15 mouse cellular contexts compared by ENCODE assay signal in genomic region chr4:137940061-137940460, GRCm38 (mm10). TPM values are rescaled to one million over a fixed set of nuclear protein-coding genes. Genes with fewer than 3 reads are reported as not detected.
DNase-seq lines count a peak whose midpoint lies in the region; ATAC-seq and TF ChIP-seq lines count a peak whose summit lies in the region.
"Had no signal": no experiment of that assay in that cellular context is flagged by ENCODE, and none has a peak within 500 bp of the region (broad histone marks: within the 10 kb centered on the region; RNA-seq: fewer than 3 reads in every experiment).

No protein-coding gene starts in this region.

- no peaks in the 10 kb centered on the region for H3K9me3 ChIP-seq in hindbrain, embryonic 12.5 days (replicated peaks)
- no peaks in the 10 kb centered on the region for H3K9me3 ChIP-seq in heart, embryonic 11.5 days (replicated peaks; ENCODE audit: control insufficient read depth, low read length)
- H3K9me3 ChIP-seq: embryonic facial prominence, embryonic 12.5 days; intestine, embryonic 15.5 days had no signal

- H3K4me3 ChIP-seq in layer of hippocampus, adult 2 months = no peak overlapping the region
- H3K4me3 ChIP-seq in hindbrain, embryonic 12.5 days = no peak overlapping the region
- H3K4me3 ChIP-seq in heart, embryonic 11.5 days (ENCODE audit: low read depth, low read length) = no peak overlapping the region
- H3K4me3 ChIP-seq: embryonic facial prominence, embryonic 12.5 days; intestine, embryonic 15.5 days had no signal

- DNase-seq in layer of hippocampus, adult 2 months (ENCODE audit: low spot score in 2 of 2) = no peak
- no peak for DNase-seq in layer of hippocampus, adult 9-10 months (ENCODE audit: low spot score)
- peak; percentile 93 for DNase-seq in brain, adult 2 months (ENCODE audit: low read depth, low spot score)
- DNase-seq in cerebellum, adult 11-12 months = peak; percentile 88
- DNase-seq in heart, adult 18-20 months = no peak
- DNase-seq in urinary bladder, adult 2 months (ENCODE audit: low spot score) = no peak
- DNase-seq: forebrain, postnatal 0 days; gastrocnemius, postnatal 14 days; kidney, postnatal 25 days; lung, postnatal 10 days had no signal

- 61% methylated on average over 10 of the region's 10 CpGs for WGBS in hindbrain, embryonic 12.5 days
- 92% methylated on average over 10 of the region's 10 CpGs for WGBS in heart, embryonic 11.5 days (ENCODE audit: insufficient replicate concordance)

- peaks cover 28% of the 10 kb centered on the region for H3K4me1 ChIP-seq in hindbrain, embryonic 12.5 days
- peaks cover 5% of the 10 kb centered on the region for H3K4me1 ChIP-seq in heart, embryonic 11.5 days (ENCODE audit: control insufficient read depth, insufficient read depth, low read length)
- H3K4me1 ChIP-seq: embryonic facial prominence, embryonic 12.5 days; intestine, embryonic 15.5 days had no signal

- H3K4me2 ChIP-seq in hindbrain, embryonic 12.5 days (replicated peaks) = no peak overlapping the region
- H3K4me2 ChIP-seq in heart, embryonic 11.5 days = no peak overlapping the region
- H3K4me2 ChIP-seq: embryonic facial prominence, embryonic 12.5 days; intestine, embryonic 15.5 days; liver, embryonic 11.5 days had no signal

- H3K27ac ChIP-seq in layer of hippocampus, adult 2 months = peak overlapping the region; percentile 53
- no peak overlapping the region for H3K27ac ChIP-seq in hindbrain, embryonic 12.5 days
- no peak overlapping the region for H3K27ac ChIP-seq in heart, embryonic 11.5 days (ENCODE audit: low read depth, low read length)
- H3K27ac ChIP-seq: embryonic facial prominence, embryonic 12.5 days; intestine, embryonic 15.5 days had no signal

- peaks cover 44% of the 10 kb centered on the region for H3K36me3 ChIP-seq in hindbrain, embryonic 12.5 days
- H3K36me3 ChIP-seq in heart, embryonic 11.5 days (ENCODE audit: control insufficient read depth, insufficient read depth, low read length) = peaks cover 31% of the 10 kb centered on the region

- H3K9ac ChIP-seq in hindbrain, embryonic 12.5 days = no peak overlapping the region
- no peak overlapping the region for H3K9ac ChIP-seq in heart, embryonic 11.5 days (ENCODE audit: low read depth, low read length)
- H3K9ac ChIP-seq: embryonic facial prominence, embryonic 12.5 days; forebrain, postnatal 0 days; intestine, embryonic 15.5 days had no signal

- TF ChIP-seq CTCF in layer of hippocampus, adult 2 months (conservative IDR thresholded peaks at IDR 0.05) = no peak

- ATAC-seq in hindbrain, embryonic 12.5 days (ENCODE audit: low FRiP score) = peak; percentile 46
- ATAC-seq in heart, embryonic 11.5 days (replicated peaks; ENCODE audit: insufficient number of reproducible peaks, low FRiP score, low TSS enrichment) = no peak
- ATAC-seq: forebrain, postnatal 0 days; intestine, embryonic 15.5 days had no signal

- H3K27me3 ChIP-seq in hindbrain, embryonic 12.5 days = no peaks in the 10 kb centered on the region
- no peaks in the 10 kb centered on the region for H3K27me3 ChIP-seq in heart, embryonic 11.5 days (ENCODE audit: control insufficient read depth, insufficient read depth, low read length)
- H3K27me3 ChIP-seq: embryonic facial prominence, embryonic 12.5 days; intestine, embryonic 15.5 days had no signal

RNA-seq across cellular contexts. Expression of gene Eif4g3, which starts 52.8 kb away (rescaled TPM):
- 100 to 1,000 TPM; 158 TPM for total RNA-seq in layer of hippocampus, adult 2 months (2021)
- polyA plus RNA-seq in hindbrain, embryonic 12.5 days (2016; fragmentation: Nextera tagmentation; extraction: Ambion mirVana) = 61.6 and 61.7 TPM in 2 replicates
- 30.5 and 33.6 TPM in 2 replicates for polyA plus RNA-seq in heart, embryonic 11.5 days (2014; fragmentation: Nextera tagmentation; extraction: Ambion mirVana)
- total RNA-seq in heart, adult 18-20 months (2021) = 10 to 100 TPM; 38.1 to 45.7 TPM
- polyA plus RNA-seq in urinary bladder, adult 2 months (2012; rRNA removed) = 64.2 and 64.6 TPM in 2 replicates

Comparison
In these comparisons a context has a peak if more than half of its experiments do, and no peak if none do; other contexts are left out.
1. DNase-seq: peak in brain, adult 2 months (single experiment) and cerebellum, adult 11-12 months (single experiment); none in layer of hippocampus, adult 2 months (0 of 2), layer of hippocampus, adult 9-10 months (single experiment), heart, adult 18-20 months (0 of 2) and urinary bladder, adult 2 months (single experiment).